Comparison of ENCODE assay signal across 19 mouse cellular contexts in the genomic region with DNA sequence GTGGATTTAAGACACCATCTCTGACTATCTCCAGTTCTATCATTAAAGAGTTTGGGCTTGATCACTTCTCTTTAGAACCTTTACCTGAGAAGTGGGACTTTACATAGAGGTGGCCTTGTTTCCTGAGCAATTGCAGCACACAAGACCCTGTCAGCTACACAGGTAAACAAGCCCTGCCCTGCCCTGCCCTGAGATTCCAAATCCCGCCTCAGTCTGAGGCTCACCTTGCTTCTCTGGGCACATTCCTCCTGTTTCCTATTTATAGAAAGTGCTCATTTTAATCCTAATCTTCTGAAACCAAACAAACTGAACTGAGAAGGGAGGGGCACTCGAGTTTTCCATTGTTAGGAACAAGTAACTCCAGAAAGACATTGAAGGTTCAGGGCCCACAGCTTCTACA. TPM values are rescaled to one million over a fixed set of nuclear protein-coding genes. Genes with fewer than 3 reads are reported as not detected.
DNase-seq lines count a peak whose midpoint lies in the region; ATAC-seq and TF ChIP-seq lines count a peak whose summit lies in the region.
"Had no signal": no experiment of that assay in that cellular context is flagged by ENCODE, and none has a peak within 500 bp of the region (broad histone marks: within the 10 kb centered on the region; RNA-seq: fewer than 3 reads in every experiment).

No protein-coding gene starts in this region.

- DNase-seq in lung, postnatal 0 days (ENCODE audit: low spot score) = peak; percentile 44
- no peak for DNase-seq in lung, adult 2 months
- peak; percentile 28 for DNase-seq in lung, postnatal 36 days
- no peak for DNase-seq in lung, postnatal 14 days
- no peak for DNase-seq in right cerebral cortex, postnatal 25 days
- DNase-seq in cerebellum, postnatal 25 days = no peak
- DNase-seq: adrenal gland, adult 2 months; adrenal gland, postnatal 10 days; adrenal gland, postnatal 25 days; cerebellum, adult 11 months; cerebellum, adult 18-20 months; cerebellum, adult 8-10 months; cerebellum, adult 9-11 months; cerebellum, postnatal 14 days had no signal

- H3K4me3 ChIP-seq in lung, postnatal 0 days (ENCODE audit: low read depth, low read length) = no peak overlapping the region
- H3K4me3 ChIP-seq in lung, adult 2 months (replicated peaks; ENCODE audit: extremely low read depth, low read depth, low read length) = no peak overlapping the region
- H3K4me3 ChIP-seq in stomach, embryonic 16.5 days (replicated peaks; ENCODE audit: low read length) = no peak overlapping the region
- H3K4me3 ChIP-seq: embryonic facial prominence, embryonic 10.5 days; embryonic facial prominence, embryonic 12.5 days; forebrain, embryonic 13.5 days; forebrain, embryonic 15.5 days had no signal

- H3K27ac ChIP-seq in lung, postnatal 0 days (ENCODE audit: low read length) = no peak overlapping the region
- H3K27ac ChIP-seq in stomach, embryonic 16.5 days (ENCODE audit: low read length) = no peak overlapping the region
- H3K27ac ChIP-seq: embryonic facial prominence, embryonic 10.5 days; embryonic facial prominence, embryonic 12.5 days; forebrain, embryonic 13.5 days; forebrain, embryonic 15.5 days had no signal

- H3K27me3 ChIP-seq in lung, postnatal 0 days (replicated peaks; ENCODE audit: insufficient read depth, low read length) = no peaks in the 10 kb centered on the region
- H3K27me3 ChIP-seq in stomach, embryonic 16.5 days (ENCODE audit: control insufficient read depth, insufficient read depth, low read length) = no peaks in the 10 kb centered on the region
- H3K27me3 ChIP-seq: embryonic facial prominence, embryonic 12.5 days; forebrain, embryonic 13.5 days; forebrain, embryonic 15.5 days had no signal

- no peaks in the 10 kb centered on the region for H3K4me1 ChIP-seq in lung, postnatal 0 days (ENCODE audit: insufficient read depth, low read depth, low read length)
- no peaks in the 10 kb centered on the region for H3K4me1 ChIP-seq in lung, adult 2 months (ENCODE audit: control insufficient read depth, insufficient read depth, low read length)
- H3K4me1 ChIP-seq in stomach, embryonic 16.5 days (ENCODE audit: control insufficient read depth, insufficient read depth, low read length) = no peaks in the 10 kb centered on the region
- H3K4me1 ChIP-seq: embryonic facial prominence, embryonic 12.5 days; forebrain, embryonic 13.5 days; forebrain, embryonic 15.5 days had no signal

- no peak overlapping the region for H3K4me2 ChIP-seq in lung, postnatal 0 days (replicated peaks; ENCODE audit: low read depth, low read length)
- no peak overlapping the region for H3K4me2 ChIP-seq in stomach, embryonic 16.5 days (ENCODE audit: low read depth, low read length)
- H3K4me2 ChIP-seq: embryonic facial prominence, embryonic 12.5 days; forebrain, embryonic 13.5 days; forebrain, embryonic 15.5 days had no signal

- no peak overlapping the region for H3K9ac ChIP-seq in lung, postnatal 0 days (replicated peaks; ENCODE audit: low read depth)
- no peak overlapping the region for H3K9ac ChIP-seq in stomach, embryonic 16.5 days (ENCODE audit: low read length)
- H3K9ac ChIP-seq: embryonic facial prominence, embryonic 12.5 days; forebrain, embryonic 13.5 days; forebrain, embryonic 15.5 days had no signal

- H3K36me3 ChIP-seq in lung, postnatal 0 days (ENCODE audit: insufficient read depth, low read length) = no peaks in the 10 kb centered on the region
- no peaks in the 10 kb centered on the region for H3K36me3 ChIP-seq in stomach, embryonic 16.5 days (ENCODE audit: control insufficient read depth, insufficient read depth, low read length)
- H3K36me3 ChIP-seq: embryonic facial prominence, embryonic 10.5 days; embryonic facial prominence, embryonic 12.5 days; forebrain, embryonic 15.5 days had no signal

- peak; percentile 56 for ATAC-seq in lung, postnatal 0 days
- ATAC-seq in stomach, embryonic 16.5 days (ENCODE audit: insufficient read depth, low FRiP score) = peak; percentile 47; the same call in 1 of the 2 replicates
- ATAC-seq: forebrain, embryonic 13.5 days; forebrain, embryonic 15.5 days had no signal

- TF ChIP-seq CTCF in lung, postnatal 0 days (IDR thresholded peaks at IDR 0.05) = no peak
- no peak for TF ChIP-seq CTCF in lung, adult 2 months (IDR thresholded peaks at IDR 0.05; ENCODE audit: insufficient read depth, low read length)

- WGBS in lung, postnatal 0 days = 45% methylated on average over 2 of the region's 2 CpGs
- 49% methylated on average over 2 of the region's 2 CpGs for WGBS in lung, adult 2 months
- 50% methylated on average over 2 of the region's 2 CpGs for WGBS in stomach, embryonic 16.5 days

- 0 out of 2 replicates have a peak, but pooled peaks have one; percentile 27 for TF ChIP-seq EP300 in lung, postnatal 0 days (IDR thresholded peaks at IDR 0.05)

- H3K9me3 ChIP-seq in lung, postnatal 0 days (ENCODE audit: low read length) = no peaks in the 10 kb centered on the region
- H3K9me3 ChIP-seq in stomach, embryonic 16.5 days (replicated peaks; ENCODE audit: control insufficient read depth, low read length) = no peaks in the 10 kb centered on the region
- H3K9me3 ChIP-seq: embryonic facial prominence, embryonic 10.5 days; embryonic facial prominence, embryonic 12.5 days; forebrain, embryonic 13.5 days; forebrain, embryonic 15.5 days had no signal

- no peak for TF ChIP-seq POLR2A in lung, adult 2 months (IDR thresholded peaks at IDR 0.05; ENCODE audit: borderline replicate concordance, extremely low read depth, low read depth, low read length)

RNA-seq across cellular contexts. Expression of a gene that starts 19.4 kb away (rescaled TPM):
- polyA plus RNA-seq in lung, postnatal 0 days (2015; fragmentation: Nextera tagmentation; extraction: Ambion mirVana) = 13.0 and 15.9 TPM in 2 replicates
- 11.1 and 20.0 TPM in 2 replicates for polyA plus RNA-seq in lung, adult 2 months (2012; rRNA removed)
- polyA plus RNA-seq in stomach, embryonic 16.5 days (2015; fragmentation: Nextera tagmentation; extraction: Ambion mirVana) = 14.2 and 19.0 TPM in 2 replicates

Comparison
In these comparisons a context has a peak if more than half of its experiments do, and no peak if none do; other contexts are left out.
1. DNase-seq: peak in lung, postnatal 0 days (single experiment) and lung, postnatal 36 days (single experiment); none in lung, adult 2 months (single experiment), lung, postnatal 14 days (single experiment), right cerebral cortex, postnatal 25 days (single experiment) and cerebellum, postnatal 25 days (0 of 2).